Mouse (Mus musculus): Measurements from ENCODE around the gene 9230102O04Rik. TPM values are rescaled to one million over a fixed set of nuclear protein-coding genes. Genes with fewer than 3 reads are reported as not detected.

Gene 9230102O04Rik
- polyA plus RNA-seq, 1 experiment, result not detected

DNA sequence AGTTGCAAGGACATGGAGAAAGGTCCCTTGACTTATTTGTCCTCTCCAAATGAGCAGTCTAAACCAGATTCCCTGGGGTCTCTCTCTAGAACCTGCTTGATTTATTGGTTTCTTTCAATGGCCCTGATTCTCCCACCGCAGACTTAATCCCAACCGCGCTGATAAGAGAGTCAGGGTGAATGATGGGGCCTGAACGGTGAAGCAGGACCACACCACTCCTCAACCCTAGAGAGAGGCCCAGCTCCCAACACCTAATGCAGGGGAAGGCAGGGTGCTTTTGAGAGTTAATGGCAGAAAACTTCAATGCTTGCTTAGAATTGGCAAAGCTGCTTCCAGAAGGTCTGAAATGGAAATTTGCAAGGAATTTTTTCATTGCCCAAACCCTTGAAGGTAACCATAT lies 14.1 kb downstream of the 9230102O04Rik start:
- no peak for DNase-seq (ENCODE audit: low read depth, low spot score)
- 69% methylated on average over 4 of the region's 4 CpGs for WGBS

DNA sequence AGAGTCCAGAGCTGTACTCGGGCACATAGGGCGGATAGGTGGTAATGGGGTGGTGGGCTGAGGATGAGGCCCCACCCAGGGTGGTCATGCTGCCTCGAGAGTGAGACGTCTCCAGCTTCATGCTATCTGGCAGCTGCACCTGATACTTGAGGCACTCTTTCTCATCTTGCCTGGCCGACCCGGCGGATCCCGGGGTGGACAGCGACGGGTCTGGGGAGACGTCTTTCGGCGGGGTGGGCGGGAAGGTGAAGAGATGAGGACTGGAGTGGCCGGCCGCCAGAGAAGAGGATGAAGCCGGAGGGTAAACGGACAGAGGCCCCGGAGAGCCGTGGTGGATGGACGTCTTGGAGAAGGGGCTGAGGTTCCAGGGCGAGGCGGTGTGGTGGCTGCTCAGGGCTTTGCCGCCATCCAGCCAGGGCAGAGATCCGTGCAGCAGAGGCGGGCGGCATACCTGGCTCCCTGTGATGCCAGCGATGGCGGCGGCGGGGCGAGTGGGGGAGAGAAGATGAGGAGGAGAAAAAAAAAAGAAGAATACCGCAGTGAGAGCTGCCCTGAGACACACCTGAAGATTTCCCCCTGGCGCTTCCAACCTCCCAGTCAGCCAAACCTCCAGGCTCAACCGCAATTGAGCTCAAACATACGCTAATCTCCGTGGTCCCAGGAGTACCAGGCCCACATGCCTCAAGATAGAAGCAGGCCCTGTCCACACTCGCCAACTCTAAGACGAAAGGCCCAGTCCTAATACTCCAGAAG lies 14.7 kb downstream of the 9230102O04Rik start:
- whole genome bisulfite sequencing, result 43% methylated on average over 39 of the region's 39 CpGs
- DNase-seq (ENCODE audit: low read depth, low spot score), result no peak

DNA sequence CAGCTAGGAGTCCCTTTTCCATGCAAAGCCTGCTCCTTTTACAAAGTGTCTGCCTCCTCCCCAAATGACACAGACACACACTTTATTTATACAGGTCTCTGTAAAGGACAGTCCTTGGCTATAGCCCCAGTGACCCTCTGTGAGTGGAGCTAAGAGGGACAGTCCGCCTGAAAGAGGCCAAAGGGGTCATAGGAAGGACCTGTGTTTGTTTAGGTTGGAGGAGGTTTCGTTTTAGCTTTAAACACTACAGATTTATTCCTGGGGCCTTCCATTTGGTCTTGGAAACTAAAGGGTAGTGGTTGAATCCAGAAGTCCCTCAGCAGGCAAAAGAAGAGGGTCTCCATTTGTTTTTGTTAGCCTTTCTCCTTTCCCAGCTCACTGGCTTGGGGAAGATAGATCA lies 15.6 kb downstream of the 9230102O04Rik start:
- no peak for DNase-seq (ENCODE audit: low read depth, low spot score)
- WGBS, result 53% methylated on average over 2 of the region's 2 CpGs

DNA sequence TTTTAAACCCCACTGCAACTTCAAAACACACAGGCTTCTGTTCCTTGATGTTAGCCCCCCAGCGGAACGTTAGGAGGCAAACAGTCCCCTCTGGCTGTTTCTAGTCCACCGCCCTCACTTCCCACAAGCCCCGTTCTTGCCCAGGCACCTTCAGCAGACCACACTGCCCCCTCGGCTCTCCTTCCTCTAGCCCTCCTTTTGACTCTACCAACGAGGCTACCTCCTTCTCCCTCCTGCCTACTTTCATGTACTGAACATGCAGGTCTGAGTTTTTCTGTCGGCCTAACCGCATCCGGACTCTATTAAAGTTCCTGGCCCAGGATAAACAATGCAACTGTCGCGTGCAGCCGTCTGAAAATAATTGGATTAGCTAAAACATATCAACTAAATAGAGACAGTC lies 16.7 kb downstream of the 9230102O04Rik start:
- no peak for DNase-seq (ENCODE audit: low read depth, low spot score)
- 48% methylated on average over 12 of the region's 12 CpGs for WGBS

DNA sequence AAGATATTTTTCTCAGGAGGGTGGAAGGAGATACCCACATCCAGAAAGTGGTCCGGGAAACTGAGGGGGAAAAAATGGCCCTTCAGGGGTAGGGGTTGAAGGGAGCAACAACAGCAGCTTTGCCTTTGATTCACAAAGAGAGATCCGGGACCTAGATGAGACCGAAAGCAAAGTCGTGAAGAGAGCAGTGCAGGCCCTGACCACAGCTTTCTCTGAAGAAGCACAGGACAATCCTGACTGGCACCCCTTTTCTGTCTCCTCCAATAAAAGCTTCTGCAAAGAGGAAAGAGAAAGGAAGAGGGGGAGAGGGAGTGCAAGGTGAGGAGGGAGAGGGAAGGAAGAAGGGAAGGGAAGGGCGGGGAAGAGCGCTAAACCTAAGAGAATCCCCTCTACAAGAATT lies 17.5 kb downstream of the 9230102O04Rik start:
- DNase-seq (ENCODE audit: low read depth, low spot score), result no peak
- 73% methylated on average over 6 of the region's 6 CpGs for WGBS

DNA sequence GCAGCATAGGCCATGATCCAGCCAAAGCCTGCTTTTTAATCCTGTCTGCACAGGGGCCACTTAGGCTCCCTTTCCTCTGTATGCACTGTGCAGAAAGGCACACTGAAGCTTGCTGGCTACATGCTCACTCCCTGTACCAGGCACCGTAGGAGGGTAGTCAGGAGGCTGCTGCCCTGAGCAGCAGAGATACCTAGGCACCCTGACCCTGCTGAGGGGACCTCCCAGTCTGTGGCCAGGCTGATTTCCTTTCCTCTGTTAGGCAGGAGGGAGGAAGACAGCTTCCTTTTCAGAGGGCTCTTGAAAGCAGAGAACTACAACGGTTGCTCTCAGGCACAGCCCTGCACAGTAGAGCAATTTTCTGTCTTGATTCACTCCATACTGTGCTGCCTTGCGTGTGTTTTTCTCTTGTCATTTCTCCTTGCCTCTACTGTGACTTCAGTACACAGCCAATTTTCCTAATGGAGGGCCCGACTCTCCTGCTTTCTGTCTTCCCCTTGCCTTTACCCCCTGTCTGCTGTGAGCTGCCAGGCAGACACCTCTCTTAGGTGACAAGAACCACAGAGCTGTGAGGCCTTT lies 18.1 kb downstream of the 9230102O04Rik start:
- WGBS, result 66% methylated on average over 4 of the region's 4 CpGs
- no peak for DNase-seq (ENCODE audit: low read depth, low spot score)

DNA sequence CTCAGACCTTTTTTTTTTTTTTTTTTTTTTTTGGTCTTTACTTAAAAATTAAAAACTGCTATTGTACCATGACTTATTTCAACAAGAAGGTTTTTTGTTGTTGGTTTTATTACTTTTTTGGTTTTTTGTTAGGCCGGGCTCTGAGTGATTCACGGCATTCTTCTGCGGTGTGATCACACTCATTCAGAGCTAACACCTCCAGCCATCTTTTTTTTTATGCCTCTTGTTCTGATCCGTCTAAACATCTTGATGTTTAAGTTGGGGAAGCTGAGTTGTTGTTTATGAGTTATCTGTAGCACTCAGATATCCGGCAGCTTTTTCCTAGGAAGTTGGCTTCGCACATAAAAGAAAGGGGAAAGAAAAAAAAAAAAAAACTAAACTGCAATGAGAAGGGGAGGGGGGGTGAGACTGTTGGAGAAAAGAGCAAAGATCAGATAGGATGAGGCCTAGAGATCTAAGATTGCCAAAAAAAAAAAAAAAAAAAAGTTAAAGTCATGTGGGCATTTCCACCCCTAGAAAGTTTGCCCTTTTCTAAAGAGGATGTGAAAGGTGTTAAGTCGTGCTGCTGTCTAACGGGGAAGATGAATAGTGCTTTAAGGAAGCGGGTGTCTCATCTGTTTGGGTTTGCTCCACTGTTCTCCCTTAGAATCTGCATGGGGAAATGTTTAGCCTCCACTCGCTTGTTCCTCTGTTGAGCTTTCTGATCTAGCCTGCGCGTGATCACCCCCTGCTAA lies 22.1 kb downstream of the 9230102O04Rik start:
- WGBS, result 66% methylated on average over 12 of the region's 12 CpGs
- no peak for DNase-seq (ENCODE audit: low read depth, low spot score)

DNA sequence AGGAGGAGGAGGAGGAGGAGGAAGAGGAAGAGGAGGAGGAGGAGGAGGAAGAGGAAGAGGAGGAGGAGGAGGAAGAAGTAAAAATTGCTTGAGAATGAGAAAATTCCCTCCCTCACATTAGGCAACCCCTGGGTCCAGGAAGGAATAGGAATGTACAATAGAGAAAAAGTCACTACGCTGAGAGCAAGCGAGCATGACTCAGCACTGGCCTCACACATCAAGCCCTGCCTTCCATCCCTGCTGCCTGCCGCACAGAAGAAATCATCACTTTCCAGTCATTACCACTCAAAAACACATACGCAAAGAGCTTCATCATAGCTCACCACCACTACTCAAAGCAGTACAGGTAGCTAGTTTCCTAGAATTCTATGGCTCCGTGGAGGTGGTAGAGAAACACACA lies 28.6 kb downstream of the 9230102O04Rik start:
- no peak for DNase-seq (ENCODE audit: low read depth, low spot score)
- 71% methylated on average over 5 of the region's 5 CpGs for WGBS

DNA sequence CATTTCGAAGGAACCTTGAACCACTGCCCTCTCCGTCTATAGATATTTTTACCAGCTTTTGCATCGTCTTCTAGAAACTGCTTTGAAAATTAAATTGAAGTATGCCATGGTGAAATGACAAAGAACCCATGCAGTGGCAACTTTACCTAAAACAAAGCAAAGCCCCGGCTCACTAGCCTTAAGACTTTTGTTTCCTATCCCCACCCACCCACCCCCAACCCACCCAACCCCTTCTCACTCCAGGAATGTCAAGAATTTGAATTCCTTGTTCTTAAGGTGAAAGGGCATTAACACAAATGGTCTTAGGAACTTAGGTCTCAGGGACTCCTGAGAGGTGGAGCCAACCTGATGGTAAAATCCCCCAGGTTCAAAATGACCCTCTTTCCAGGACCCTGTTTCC lies 33.5 kb downstream of the 9230102O04Rik start:
- 40% methylated on average over 4 of the region's 4 CpGs for WGBS
- no peak for DNase-seq (ENCODE audit: low read depth, low spot score)

DNA sequence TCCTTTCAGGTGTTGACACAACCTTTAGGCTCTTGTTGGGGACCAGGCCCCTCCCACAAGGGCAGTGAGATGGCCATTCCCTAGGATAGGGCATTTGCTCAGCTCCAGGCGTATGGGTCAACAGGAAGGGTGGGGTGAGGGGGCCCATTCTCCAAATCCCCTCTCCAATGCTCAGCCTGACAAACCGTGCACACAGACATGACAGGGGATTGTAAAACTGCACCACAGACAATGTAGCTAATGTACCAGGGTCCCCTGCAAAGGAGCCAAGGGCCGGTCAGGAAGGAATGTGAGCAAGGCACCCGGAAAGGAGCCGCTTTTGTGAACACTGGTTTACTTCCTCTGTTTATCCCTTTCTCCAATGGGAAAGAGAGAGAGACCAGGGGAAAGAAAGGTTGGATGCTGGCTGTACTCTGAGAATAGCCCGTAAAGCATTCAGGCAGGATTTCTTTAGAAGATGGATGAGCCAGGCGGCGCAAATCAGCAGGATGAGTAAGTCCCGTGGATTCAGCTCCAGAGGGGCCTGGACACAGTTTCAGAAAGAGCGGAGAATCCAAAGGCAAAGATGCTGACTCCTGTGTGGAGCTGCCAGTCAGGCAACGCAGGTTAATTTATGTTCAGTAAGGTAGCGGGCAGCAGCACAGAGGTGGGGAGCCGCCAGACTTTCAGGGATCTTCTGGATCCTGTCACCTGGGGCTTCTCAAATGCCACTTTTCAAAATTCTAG lies 36.3 kb downstream of the 9230102O04Rik start:
- WGBS, result 36% methylated on average over 13 of the region's 13 CpGs
- no peak for DNase-seq (ENCODE audit: low read depth, low spot score)

DNA sequence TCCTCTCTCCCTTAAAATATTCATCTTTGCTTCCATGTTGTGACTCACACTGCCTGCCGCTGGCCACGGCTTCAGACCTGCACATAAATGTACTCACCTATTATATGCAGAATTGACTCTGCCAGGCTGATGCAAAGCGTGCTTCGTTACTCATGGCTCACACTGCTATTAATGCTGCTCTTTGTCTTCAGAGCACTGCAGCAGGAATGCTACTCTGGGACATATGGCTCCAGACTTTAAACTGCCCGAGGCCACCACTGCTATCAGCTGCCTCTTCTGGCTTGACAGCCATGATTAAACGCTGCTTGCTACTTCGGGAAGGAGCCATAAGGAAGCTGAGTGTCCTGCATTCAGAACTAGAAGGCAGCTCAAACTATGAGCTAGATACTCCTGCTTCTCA lies 54.1 kb downstream of the 9230102O04Rik start:
- no peak for DNase-seq (ENCODE audit: low read depth, low spot score)
- WGBS, result 65% methylated on average over 7 of the region's 7 CpGs

DNA sequence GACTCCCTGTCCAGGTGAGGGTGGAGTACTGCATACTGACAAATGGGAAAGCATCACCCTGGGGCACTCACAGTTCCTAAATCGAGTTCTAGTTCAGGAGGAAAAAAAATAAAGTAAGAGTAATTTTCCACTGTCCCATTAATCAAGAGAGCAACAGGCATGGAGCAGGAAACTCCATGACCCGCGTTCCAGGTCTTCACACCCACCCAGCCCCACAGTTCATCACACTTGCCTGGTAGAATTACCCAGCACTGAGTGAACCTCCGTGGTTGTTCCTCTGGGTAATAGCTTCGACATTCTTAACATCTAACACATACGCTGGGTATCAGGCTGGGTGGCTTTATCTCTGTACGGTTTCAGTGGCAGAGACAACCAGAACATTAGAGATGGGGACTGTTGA lies 55.6 kb downstream of the 9230102O04Rik start:
- DNase-seq (ENCODE audit: low read depth, low spot score), result no peak
- WGBS, result 79% methylated on average over 7 of the region's 7 CpGs

Other genes starting within 250 kb of the 9230102O04Rik start
- gene 4930412O13Rik, start 8.3 kb downstream of the 9230102O04Rik start, polyA plus RNA-seq (2012; rRNA removed), result not detected in 2 replicates
- gene Gata3, start 494 bp upstream of the 9230102O04Rik start, polyA plus RNA-seq (2012; rRNA removed), result 0.60 and 1.1 TPM in 2 replicates
- 2.8 and 4.0 TPM in 2 replicates for gene Taf3, start 159.1 kb upstream of the 9230102O04Rik start, polyA plus RNA-seq (2012; rRNA removed)
- 469 and 586 TPM in 2 replicates for gene Atp5c1, start 191.0 kb upstream of the 9230102O04Rik start, polyA plus RNA-seq (2012; rRNA removed)
- 4.6 and 5.1 TPM in 2 replicates for gene Kin, start 191.1 kb upstream of the 9230102O04Rik start, polyA plus RNA-seq (2012; rRNA removed)
- gene Itih2, start 241.9 kb upstream of the 9230102O04Rik start, polyA plus RNA-seq (2012; rRNA removed), result 0.05 TPM in 1 of 2 replicates, not detected in the other